Mouse (Mus musculus): ENCODE results near the gene Slc7a7.

DNA sequence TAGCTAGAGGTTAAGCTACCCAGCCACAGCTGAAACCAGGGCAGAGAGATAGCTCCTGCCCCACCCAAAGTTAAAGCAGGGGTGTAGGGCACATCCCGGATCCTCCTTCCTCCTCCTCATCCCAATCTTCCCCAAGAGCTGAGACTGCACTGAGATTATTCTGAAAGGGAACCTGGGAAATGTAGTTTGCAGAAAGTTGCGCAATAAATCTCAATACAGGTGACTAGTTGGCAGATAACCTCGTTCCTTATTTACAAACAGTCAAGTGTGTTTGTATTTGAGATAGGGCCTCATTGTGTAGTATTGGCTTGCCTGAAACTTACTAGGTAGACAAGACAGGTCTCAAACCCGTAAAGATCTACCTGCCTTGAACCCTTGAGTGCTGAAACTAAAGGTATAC lies 44.6 kb upstream of the Slc7a7 start:
- TF ChIP-seq EP300 (IDR thresholded peaks at IDR 0.05; ENCODE audit: low read depth) (no peak), CTCF (IDR thresholded peaks at IDR 0.05; ENCODE audit: low read depth) (no peak)

All from liver, embryonic 14.5 days (tissue).